Mouse (Mus musculus): ENCODE measurements around the gene Anapc10.

GRCm38 (mm10) chr8:79727900-79728299 lies 16.3 kb downstream of the Anapc10 start:
- TF ChIP-seq POLR2A (IDR thresholded peaks at IDR 0.05; ENCODE audit: borderline replicate concordance, control insufficient read depth, low read depth, low read length) (no peak), CTCF (IDR thresholded peaks at IDR 0.05; ENCODE audit: control insufficient read depth, insufficient read depth, low read length) (no peak)

Measured in bone marrow, adult 2 months (tissue).